Mouse (Mus musculus): ENCODE data around the gene Tfap4. TPM values are rescaled to one million over a fixed set of nuclear protein-coding genes. Genes with fewer than 3 reads are reported as not detected.

The Tfap4 gene
- polyA plus RNA-seq (2014; fragmentation: Nextera tagmentation; extraction: Ambion mirVana): 16.6 and 17.2 TPM in 2 replicates

DNA sequence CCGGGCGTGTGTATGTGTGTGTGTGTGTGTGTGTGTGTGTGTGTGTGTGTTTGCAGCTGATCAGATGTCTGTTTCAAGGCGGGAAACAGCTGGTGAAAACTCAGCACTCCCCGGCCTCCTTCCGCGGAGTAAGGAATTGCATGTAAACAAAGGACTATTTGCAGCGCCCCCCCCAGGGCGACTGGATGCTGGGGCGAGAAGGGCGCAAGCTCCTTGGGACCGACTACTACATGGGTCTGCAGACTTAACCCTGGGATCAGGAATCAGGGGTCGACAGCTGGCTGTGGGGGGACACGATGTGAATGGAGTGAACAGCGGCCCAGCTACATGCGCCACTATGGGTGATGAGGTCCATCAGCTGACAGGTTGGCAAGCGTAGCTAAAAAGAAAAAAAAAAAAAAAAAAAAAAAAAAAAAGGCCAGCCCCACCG lies at the start of gene Tfap4:
TSS of gene Tfap4 (minus strand) at position 140 of the 430 bp plus-strand sequence.
- H3K4me1 ChIP-seq (ENCODE audit: control insufficient read depth, insufficient read depth, low read length): peaks cover 19% of the 10 kb centered on the region
- H3K36me3 ChIP-seq (ENCODE audit: control insufficient read depth, insufficient read depth, low read length): no peaks in the 10 kb centered on the region
- H3K27ac ChIP-seq (replicated peaks; ENCODE audit: low read depth, low read length): peak within 1 kb of the TSS; percentile 89
- peak within 1 kb of the TSS; percentile 78 for H3K9ac ChIP-seq (ENCODE audit: low read depth, low read length)
- DNase-seq (ENCODE audit: low spot score) (peak; percentile 97), ATAC-seq (ENCODE audit: low read depth) (peak; percentile 39)
- no peaks in the 10 kb centered on the region for H3K27me3 ChIP-seq (replicated peaks; ENCODE audit: control insufficient read depth, insufficient read depth, low read length)
- peak within 1 kb of the TSS; percentile 81 for H3K4me3 ChIP-seq (ENCODE audit: low read depth, low read length)
- under 1% methylated on average over 14 of the region's 17 CpGs for WGBS
- H3K9me3 ChIP-seq (ENCODE audit: control insufficient read depth, low read length): no peaks in the 10 kb centered on the region
- H3K4me2 ChIP-seq (ENCODE audit: low read depth, low read length): peak within 1 kb of the TSS; percentile 72

DNA sequence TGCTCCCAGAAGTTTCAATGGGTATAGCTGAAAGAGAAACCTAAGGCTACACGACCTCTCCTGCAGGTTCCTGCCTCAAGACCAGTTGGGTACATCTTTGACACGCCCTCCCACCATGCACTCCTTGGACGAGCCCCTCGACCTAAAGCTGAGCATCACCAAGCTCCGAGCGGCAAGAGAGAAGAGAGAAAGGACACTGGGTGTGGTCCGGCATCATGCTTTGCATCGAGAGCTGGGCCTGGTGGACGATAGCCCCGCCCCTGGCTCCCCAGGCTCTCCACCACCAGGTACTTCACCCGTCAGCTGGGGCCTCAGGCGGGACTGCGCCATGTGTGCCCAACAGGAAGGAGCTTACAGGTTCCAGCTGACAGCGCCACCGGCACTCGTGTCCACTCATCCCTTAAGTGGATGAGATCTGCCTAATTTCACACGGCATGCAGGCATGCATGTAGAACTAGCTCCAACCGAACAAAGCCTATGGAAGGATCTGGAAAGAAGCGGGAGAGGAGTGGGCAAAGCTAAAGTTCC lies 48.9 kb upstream of the Tfap4 start:
- H3K36me3 ChIP-seq (ENCODE audit: control insufficient read depth, insufficient read depth, low read length): peaks cover 46% of the 10 kb centered on the region
- ATAC-seq (ENCODE audit: low read depth) (no peak), DNase-seq (ENCODE audit: low spot score) (no peak)
- H3K4me2 ChIP-seq (ENCODE audit: low read depth, low read length): no peak overlapping the region
- H3K4me3 ChIP-seq (ENCODE audit: low read depth, low read length): no peak overlapping the region
- no peak overlapping the region for H3K27ac ChIP-seq (replicated peaks; ENCODE audit: low read depth, low read length)
- H3K9me3 ChIP-seq (ENCODE audit: control insufficient read depth, low read length): no peaks in the 10 kb centered on the region
- peaks cover 37% of the 10 kb centered on the region for H3K4me1 ChIP-seq (ENCODE audit: control insufficient read depth, insufficient read depth, low read length)
- H3K27me3 ChIP-seq (replicated peaks; ENCODE audit: control insufficient read depth, insufficient read depth, low read length): no peaks in the 10 kb centered on the region
- H3K9ac ChIP-seq (ENCODE audit: low read depth, low read length): no peak overlapping the region
- WGBS: 81% methylated on average over 13 of the region's 19 CpGs

DNA sequence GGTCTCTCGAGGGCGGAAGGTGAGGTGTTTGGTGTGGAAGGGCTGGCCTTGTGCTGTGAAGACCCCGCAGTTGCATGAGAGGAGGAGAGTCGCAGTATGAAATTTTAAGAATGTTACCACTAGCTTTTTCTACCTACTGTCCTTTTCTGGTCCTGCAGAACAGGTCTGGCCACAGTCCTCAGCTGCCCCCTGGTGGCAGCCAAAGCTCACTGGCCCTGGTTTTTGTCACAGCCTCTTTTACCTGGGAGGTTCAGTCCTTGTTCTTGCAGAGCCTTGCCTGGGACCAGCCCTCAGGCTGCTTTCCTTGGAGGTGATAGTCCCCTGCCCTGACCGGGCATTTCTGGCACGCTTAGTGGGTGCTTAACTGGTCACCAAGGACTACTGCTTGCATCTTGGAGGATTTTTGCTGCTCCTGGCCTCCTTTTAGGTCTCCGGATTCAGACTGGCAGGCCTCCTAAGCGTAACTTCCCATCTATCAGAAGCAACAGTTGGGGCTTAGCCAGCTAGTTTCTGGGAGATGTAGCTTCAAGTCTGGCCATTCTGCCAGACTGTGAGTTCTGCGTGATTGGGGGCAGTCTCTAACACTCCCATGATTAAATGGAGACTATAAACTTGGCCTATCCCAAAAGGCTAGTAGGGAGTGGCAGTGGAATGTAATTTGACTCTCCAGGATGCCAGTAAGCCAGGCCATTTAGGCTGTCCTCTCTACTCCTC lies 48.3 kb upstream of the Tfap4 start:
- H3K36me3 ChIP-seq (ENCODE audit: control insufficient read depth, insufficient read depth, low read length): peaks cover 40% of the 10 kb centered on the region
- ATAC-seq (ENCODE audit: low read depth): no peak
- H3K4me3 ChIP-seq (ENCODE audit: low read depth, low read length): no peak overlapping the region
- H3K27me3 ChIP-seq (replicated peaks; ENCODE audit: control insufficient read depth, insufficient read depth, low read length): no peaks in the 10 kb centered on the region
- no peaks in the 10 kb centered on the region for H3K9me3 ChIP-seq (ENCODE audit: control insufficient read depth, low read length)
- DNase-seq (ENCODE audit: low spot score): peak; percentile 88
- 44% methylated on average over 9 of the region's 9 CpGs for WGBS
- H3K4me1 ChIP-seq (ENCODE audit: control insufficient read depth, insufficient read depth, low read length): peaks cover 43% of the 10 kb centered on the region
- no peak overlapping the region for H3K4me2 ChIP-seq (ENCODE audit: low read depth, low read length)
- 0 out of 2 replicates have a peak overlapping the region, but pooled peaks have one; percentile 29 for H3K27ac ChIP-seq (replicated peaks; ENCODE audit: low read depth, low read length)
- no peak overlapping the region for H3K9ac ChIP-seq (ENCODE audit: low read depth, low read length)

DNA sequence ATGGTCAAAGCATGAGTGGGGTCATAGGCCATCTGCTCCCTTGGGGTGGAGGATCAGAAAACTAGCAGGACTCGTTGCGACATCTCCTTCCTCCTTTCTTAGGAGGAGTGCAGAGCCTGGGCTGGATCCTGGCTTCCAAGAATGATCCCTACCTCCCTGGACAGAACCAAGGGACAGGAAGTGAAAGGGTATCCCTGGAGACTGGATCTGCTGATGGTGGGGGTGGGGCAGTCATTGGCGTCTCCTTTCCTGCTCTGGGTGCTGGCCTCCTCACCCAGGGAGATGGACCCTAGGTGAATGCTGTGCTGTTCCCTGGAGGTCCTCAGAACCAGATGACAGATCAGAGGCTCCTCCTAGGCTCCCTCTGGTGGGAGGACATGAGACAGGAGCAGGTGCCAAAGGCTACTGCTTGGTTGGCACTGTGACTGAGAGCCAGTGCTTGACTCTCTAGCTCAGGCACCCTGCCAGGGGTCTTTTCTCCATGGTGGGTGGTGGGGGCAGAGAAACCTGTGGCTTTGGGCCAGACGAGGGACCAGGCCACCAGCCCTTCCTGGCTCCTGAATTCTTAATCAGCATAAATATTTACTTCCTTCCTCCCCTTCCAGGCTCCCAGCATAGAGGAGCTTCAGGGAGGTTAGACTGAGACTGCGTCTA lies 46.9 kb upstream of the Tfap4 start:
- H3K9ac ChIP-seq (ENCODE audit: low read depth, low read length): no peak overlapping the region
- ATAC-seq (ENCODE audit: low read depth): no peak
- peaks cover 26% of the 10 kb centered on the region for H3K36me3 ChIP-seq (ENCODE audit: control insufficient read depth, insufficient read depth, low read length)
- DNase-seq (ENCODE audit: low spot score): no peak
- H3K4me3 ChIP-seq (ENCODE audit: low read depth, low read length): no peak overlapping the region
- no peaks in the 10 kb centered on the region for H3K9me3 ChIP-seq (ENCODE audit: control insufficient read depth, low read length)
- 30% methylated on average over 5 of the region's 5 CpGs for WGBS
- H3K27ac ChIP-seq (replicated peaks; ENCODE audit: low read depth, low read length): peak overlapping the region; percentile 8; the same call in 1 of the 2 replicates
- peaks cover 55% of the 10 kb centered on the region for H3K4me1 ChIP-seq (ENCODE audit: control insufficient read depth, insufficient read depth, low read length)
- no peaks in the 10 kb centered on the region for H3K27me3 ChIP-seq (replicated peaks; ENCODE audit: control insufficient read depth, insufficient read depth, low read length)
- no peak overlapping the region for H3K4me2 ChIP-seq (ENCODE audit: low read depth, low read length)

DNA sequence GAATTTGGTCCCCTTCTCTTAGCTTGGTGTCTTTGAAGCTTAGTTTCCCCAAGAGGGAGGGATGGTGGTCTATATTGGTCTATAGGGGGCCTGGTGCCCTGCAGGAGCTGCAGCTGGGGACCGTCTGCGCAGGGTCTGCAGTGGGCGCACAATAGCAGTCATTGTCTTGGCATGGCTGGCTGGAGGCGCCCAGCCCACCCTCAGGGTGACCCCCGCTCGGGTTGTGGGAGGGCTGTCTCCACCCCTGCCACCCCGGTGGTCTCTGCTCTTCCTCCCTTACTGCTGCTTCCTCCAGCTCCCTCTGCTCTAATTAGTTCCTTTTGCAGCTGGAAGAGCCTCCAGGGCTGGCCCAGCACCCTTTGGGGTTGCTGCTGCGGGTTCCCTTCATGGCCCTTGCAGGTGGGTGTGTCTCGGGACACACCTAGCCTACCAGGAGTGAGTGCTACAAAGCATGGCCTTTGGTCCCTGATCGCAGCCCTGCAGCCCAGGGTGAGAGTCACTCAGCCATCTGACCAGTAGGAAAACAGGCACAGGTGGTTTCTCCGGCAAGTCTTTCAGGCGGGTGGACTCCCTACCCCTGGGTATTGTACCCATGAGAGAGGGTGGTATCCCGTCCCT lies 46.0 kb upstream of the Tfap4 start:
- Histone ChIP-seq H3K27ac (replicated peaks; ENCODE audit: low read depth, low read length) (peak overlapping the region; percentile 8; the same call in 1 of the 2 replicates), H3K36me3 (ENCODE audit: control insufficient read depth, insufficient read depth, low read length) (peaks cover 17% of the 10 kb centered on the region), H3K4me1 (ENCODE audit: control insufficient read depth, insufficient read depth, low read length) (peaks cover 57% of the 10 kb centered on the region), H3K9me3 (ENCODE audit: control insufficient read depth, low read length) (no peaks in the 10 kb centered on the region), H3K9ac (ENCODE audit: low read depth, low read length) (no peak overlapping the region), H3K27me3 (replicated peaks; ENCODE audit: control insufficient read depth, insufficient read depth, low read length) (no peaks in the 10 kb centered on the region), H3K4me3 (ENCODE audit: low read depth, low read length) (no peak overlapping the region), H3K4me2 (ENCODE audit: low read depth, low read length) (0 out of 2 replicates have a peak overlapping the region, but pooled peaks have one; percentile 5)
- no peak for DNase-seq (ENCODE audit: low spot score)
- peak; percentile 15; the same call in 1 of the 2 replicates for ATAC-seq (ENCODE audit: low read depth)
- 39% methylated on average over 13 of the region's 13 CpGs for WGBS

DNA sequence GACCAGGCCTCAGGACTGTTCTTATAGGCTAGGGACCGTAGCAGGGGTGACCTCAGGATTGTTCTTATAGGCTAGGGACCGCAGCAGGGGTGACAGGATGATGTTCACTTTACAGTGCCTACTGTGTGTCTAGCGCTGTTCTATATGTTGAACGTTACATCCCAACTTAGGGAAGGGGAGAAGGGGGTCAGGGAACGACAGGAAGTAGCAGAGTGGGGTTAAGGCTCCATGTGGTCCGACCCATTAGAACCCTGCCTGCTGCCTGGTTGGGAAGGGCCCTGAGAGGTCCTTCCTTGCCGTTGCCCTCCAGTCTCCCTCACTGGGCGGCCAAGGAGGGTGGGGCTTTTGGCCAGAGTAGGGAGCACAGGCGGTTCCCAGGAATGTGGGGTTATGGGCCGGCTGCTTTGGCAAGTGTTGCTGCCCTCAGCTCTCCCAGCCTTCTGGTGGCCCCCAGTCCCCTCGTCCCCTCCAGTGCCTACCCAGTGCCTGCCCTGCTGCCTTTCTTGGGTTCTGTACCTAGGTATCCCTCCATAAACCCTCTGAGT lies 44.7 kb upstream of the Tfap4 start:
- Histone ChIP-seq H3K36me3 (ENCODE audit: control insufficient read depth, insufficient read depth, low read length) (peaks cover 8% of the 10 kb centered on the region; the same call in 1 of the 2 replicates), H3K9me3 (ENCODE audit: control insufficient read depth, low read length) (no peaks in the 10 kb centered on the region), H3K27ac (replicated peaks; ENCODE audit: low read depth, low read length) (no peak overlapping the region; the same call in 1 of the 2 replicates), H3K4me1 (ENCODE audit: control insufficient read depth, insufficient read depth, low read length) (peaks cover 62% of the 10 kb centered on the region), H3K4me3 (ENCODE audit: low read depth, low read length) (no peak overlapping the region), H3K9ac (ENCODE audit: low read depth, low read length) (0 out of 2 replicates have a peak overlapping the region, but pooled peaks have one; percentile 17), H3K4me2 (ENCODE audit: low read depth, low read length) (no peak overlapping the region), H3K27me3 (replicated peaks; ENCODE audit: control insufficient read depth, insufficient read depth, low read length) (no peaks in the 10 kb centered on the region)
- ATAC-seq (ENCODE audit: low read depth) (no peak), DNase-seq (ENCODE audit: low spot score) (no peak)
- 68% methylated on average over 8 of the region's 11 CpGs for WGBS

DNA sequence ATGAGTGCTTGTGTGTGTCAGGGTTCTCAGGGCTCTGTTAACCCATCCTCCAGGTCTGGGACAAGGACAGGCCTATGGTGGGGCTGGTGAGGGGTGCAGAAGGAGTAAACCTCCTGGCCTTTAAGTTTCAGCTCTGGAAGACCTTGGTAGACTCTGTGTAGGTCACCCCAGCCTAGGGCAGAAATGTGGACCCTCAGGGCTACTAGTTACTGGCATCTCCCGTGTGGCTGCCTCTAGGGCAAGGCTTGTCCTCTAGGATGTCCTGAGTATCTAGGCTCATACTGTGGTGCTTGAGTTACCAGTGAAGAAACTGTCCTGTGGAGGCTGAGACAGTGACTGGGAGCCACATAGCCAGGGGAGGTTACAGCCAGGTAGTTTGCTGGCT lies 43.8 kb upstream of the Tfap4 start:
- H3K9ac ChIP-seq (ENCODE audit: low read depth, low read length): peak overlapping the region; percentile 45
- H3K27ac ChIP-seq (replicated peaks; ENCODE audit: low read depth, low read length): peak overlapping the region; percentile 77; the same call in 1 of the 2 replicates
- H3K4me3 ChIP-seq (ENCODE audit: low read depth, low read length): no peak overlapping the region
- peak overlapping the region; percentile 27; the same call in 1 of the 2 replicates for H3K4me2 ChIP-seq (ENCODE audit: low read depth, low read length)
- no peaks in the 10 kb centered on the region for H3K9me3 ChIP-seq (ENCODE audit: control insufficient read depth, low read length)
- H3K36me3 ChIP-seq (ENCODE audit: control insufficient read depth, insufficient read depth, low read length): peaks cover under 1% of the 10 kb centered on the region; the same call in 1 of the 2 replicates
- H3K4me1 ChIP-seq (ENCODE audit: control insufficient read depth, insufficient read depth, low read length): peaks cover 71% of the 10 kb centered on the region
- ATAC-seq (ENCODE audit: low read depth) (no peak), DNase-seq (ENCODE audit: low spot score) (no peak)
- WGBS: 36% methylated on average over 1 of the region's 1 CpGs
- H3K27me3 ChIP-seq (replicated peaks; ENCODE audit: control insufficient read depth, insufficient read depth, low read length): no peaks in the 10 kb centered on the region

Measured in embryonic facial prominence, embryonic 14.5 days (tissue).